Mouse (Mus musculus) v-Abl transformed pro-B cells (cell line): ENCODE measurements at regions not wholly inside any gene's neighbourhood (a gene's known extent, or its start where the extent isn't known, plus 50 kb on each side); places are given as distances from the start of the nearest gene placed in this dataset.

Source experiments
- in situ Hi-C, 2 experiments: fragments of 400-800 bp; cut with MboI; formaldehyde crosslinking; loops; one replicate each; pipeline ENCODE4 v1.15.1; 2025; ENCODE audit not compliant: unreplicated experiment in 2 of 2

GRCm38 (mm10) chr3:82781464-82781863, 94.8 kb downstream of the Rbm46 start:
- in situ Hi-C loops, result loop anchor here in 1 of 2 experiments (5.0 kb wide), 1 partner anchor 34 kb away; no protein-coding TSS in a partner anchor

DNA sequence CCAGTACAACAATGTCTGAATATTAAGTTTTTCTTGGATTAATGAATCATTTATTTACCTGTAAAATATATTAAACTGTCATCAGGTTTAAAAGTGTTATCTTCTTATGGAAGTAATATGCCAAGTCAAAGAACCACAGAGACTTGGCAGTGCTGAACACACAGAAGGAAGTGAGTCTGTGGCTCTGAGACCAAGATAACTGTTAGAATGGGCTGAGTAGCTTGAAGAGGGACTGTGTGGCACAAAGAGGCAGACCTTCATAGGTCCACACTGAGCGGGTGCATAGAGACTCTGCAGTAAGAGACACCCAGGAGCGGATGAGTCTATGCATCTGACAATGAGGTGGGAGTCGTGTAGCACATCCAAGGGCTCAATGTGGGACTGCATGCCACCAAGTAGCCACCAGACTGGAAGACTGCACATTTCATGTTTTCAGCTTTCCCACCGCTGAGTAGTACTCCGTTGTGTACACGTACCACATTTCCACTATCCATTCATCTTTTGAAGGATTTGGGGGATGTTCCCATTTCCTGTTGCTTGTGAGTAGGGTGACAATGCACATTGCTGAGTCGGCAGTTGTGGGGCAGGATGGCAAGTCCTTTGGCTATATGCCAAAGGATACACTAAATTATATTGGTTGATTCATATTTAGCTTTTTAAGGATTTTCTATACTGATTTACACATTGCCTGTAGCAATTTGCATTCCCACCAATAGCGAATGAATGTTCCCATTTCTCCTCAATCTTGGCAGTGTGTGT, 105.6 kb downstream of the Rbm46 start:
- in situ Hi-C loops, result no loop called here

- in situ Hi-C loops, result no loop called here
Measured at GRCm38 (mm10) chr3:82767484-82767883, 108.8 kb downstream of the Rbm46 start.

- in situ Hi-C loops, result no loop called here
Measured at GRCm38 (mm10) chr3:82759946-82760345, 116.3 kb downstream of the Rbm46 start.

DNA sequence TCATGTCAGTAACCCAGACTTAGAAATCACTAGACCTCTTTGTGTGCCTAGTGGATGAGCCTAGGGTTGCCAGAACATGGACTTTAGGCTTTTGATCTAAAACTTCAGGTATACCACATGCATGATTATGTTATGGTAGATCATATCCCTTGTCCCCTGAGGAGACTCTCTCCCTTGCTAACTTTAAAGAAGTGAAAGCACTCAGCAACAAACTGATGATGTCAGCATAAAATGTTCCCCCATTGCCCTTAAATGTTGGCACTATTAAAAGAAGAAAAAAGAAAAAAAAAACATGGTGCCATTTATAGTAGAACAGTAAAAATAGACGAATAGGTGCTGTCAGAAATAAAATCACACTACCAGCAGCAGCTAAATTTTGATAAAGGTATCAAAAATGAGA, 117.3 kb downstream of the Rbm46 start:
- in situ Hi-C loops, result no loop called here

- in situ Hi-C loops, result loop anchor here (5.0 to 25.0 kb wide), 3 partner anchors 363 to 788 kb away; partner anchors contain the start of gene Ctso (in 1 of the 2)
Measured at GRCm38 (mm10) chr3:82725546-82725945, 150.7 kb downstream of the Rbm46 start.

DNA sequence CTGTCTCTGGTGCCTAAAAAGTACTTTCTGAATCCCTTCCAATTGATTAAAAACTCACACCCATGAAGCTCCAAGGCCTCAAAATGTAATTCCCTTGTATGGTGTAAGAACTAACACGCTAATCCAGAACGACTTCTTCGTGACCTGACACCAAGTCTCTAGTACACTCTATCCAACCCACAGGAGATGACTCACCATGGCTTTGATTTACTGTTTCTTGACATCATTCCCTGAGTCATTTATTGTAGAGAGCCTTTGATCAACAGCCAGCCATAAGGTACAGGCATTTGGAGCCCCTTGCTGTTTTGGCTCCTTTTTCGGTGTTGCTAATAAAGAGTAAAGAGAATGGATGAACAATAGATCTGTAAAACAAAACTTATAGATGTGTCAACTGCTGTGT, 159.7 kb upstream of the Npy2r start:
- in situ Hi-C loops, result no loop called here

GRCm38 (mm10) chr3:82692131-82692530, 144.2 kb upstream of the Npy2r start:
- in situ Hi-C loops, result no loop called here

DNA sequence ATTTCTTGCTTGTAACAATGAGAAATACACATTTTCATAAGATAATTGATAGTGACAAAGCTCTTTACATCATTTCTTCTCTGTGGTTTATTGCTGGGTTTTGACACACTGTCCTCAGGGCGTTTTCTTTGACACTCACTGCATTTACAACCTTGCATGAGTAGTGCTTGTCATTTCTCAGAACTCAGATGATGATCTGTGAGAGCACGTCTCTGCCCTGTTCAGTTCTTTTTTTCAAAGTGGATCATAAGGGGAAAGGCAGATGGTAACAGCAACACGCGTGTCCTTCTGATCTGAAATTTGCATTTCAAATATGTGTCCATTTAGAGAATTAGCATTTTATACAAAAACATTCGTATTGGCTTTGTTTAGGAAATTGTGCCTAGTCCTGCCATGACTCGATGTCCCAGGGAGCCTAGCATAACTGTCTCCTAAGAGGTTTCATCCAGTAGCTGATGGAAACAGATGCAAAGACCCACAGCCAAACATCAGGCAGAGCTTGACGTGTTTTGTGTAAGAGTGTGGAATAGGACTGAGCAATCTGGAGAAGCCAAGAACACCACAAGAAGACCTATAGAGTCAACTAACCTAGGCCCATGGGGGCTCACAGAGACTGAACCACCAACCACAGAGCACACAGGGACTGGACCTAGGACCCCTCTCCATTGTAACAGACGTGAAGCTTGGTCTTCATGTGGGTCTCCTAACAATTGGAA, 108.4 kb upstream of the Npy2r start:
- in situ Hi-C loops, result no loop called here

DNA sequence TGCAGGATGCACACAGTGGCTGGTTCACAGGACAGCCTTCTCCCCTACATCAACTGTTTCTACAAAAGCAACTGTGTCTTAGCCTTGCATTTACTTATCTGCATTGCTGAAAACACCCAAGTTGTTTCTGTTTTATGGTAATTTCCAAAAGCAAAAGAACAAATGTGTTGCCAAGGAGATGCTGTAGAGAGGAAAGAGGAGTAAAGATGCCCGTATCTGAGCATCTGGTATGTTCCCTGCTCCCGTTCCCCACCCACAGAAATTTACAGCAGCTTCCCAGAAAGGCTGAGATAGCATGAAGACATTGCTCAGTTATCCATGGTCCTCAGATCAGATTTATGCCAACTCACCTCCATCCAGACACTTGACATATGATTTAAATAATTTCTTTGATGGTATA, 104.5 kb upstream of the Npy2r start:
- in situ Hi-C loops, result no loop called here

- in situ Hi-C loops, result no loop called here
Measured at GRCm38 (mm10) chr3:82640052-82640451, 92.2 kb upstream of the Npy2r start.

DNA sequence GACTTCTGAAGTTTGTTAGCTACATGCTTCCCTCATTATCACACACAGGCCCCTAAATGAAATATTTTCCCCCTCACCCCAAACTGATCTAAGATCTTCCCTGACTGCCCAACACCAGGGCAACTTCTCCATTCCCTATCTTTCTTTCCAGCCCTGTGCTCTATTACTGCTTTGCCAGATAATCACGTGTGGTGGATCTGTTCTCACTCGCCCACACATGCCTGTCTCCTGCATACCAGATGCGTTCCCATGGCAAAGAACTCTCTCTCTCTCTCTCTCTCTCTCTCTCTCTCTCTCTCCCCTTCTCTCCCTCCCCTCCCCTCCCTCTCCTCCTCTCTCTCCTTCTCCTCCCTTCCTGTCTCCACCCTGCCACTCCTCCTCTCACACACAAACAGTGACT, 88.8 kb upstream of the Npy2r start:
- in situ Hi-C loops, result no loop called here

DNA sequence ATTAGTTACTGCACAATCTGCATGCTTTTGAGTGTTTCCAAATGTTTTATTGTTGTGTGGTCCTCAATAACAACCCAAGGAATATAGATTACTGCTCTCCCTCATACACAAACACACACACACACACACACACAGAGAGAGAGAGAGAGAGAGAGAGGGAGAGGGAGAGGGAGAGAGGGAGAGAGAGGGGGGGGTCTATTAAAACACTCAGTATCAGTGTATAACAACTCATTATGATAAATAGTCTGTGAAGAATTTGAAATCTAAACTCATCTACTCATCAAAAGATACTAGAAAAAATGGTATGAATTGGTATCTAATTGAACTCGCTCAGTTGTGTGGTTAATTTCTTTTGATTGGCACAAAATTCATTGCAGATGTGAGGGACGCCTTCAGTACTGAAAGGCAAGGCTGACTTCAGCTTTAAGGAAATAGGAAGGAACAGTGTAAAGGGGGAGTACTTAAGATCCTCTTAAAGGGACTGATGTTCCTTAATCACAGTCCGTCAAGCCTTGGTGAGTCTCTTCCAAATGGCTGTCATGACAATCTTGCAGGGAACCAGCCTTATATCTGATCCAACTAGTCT, 72.6 kb upstream of the Npy2r start:
- in situ Hi-C loops, result no loop called here

GRCm38 (mm10) chr3:82619371-82619770, 71.5 kb upstream of the Npy2r start:
- in situ Hi-C loops, result no loop called here

- in situ Hi-C loops, result no loop called here
Measured at GRCm38 (mm10) chr3:82601880-82602279, 54.0 kb upstream of the Npy2r start.

GRCm38 (mm10) chr3:82598656-82599055, 50.8 kb upstream of the Npy2r start:
- in situ Hi-C loops, result no loop called here
